Mouse (Mus musculus) mouse embryonic stem cell (cell line): ENCODE results near the gene 0610030E20Rik.

Experiments used
- in situ Hi-C, 2 experiments: fragments of 300-500 bp; cut with MboI; formaldehyde crosslinking; loops; 1 replicate in 1 of 2; 3 replicates in 1 of 2; pipeline ENCODE4 v1.14.3; 2019 to 2020; ENCODE audit warnings: low sequenced_read_pairs in 2 of 2, low pct_unique_long_range_greater_than_20kb in 1 of 2, mixed read lengths in 1 of 2; ENCODE audit not compliant: unreplicated experiment in 1 of 2

Gene 0610030E20Rik

GRCm38 (mm10) chr6:72347166-72347941, at the start of gene 0610030E20Rik:
Gene 0610030E20Rik (plus strand): TSS chr6:72347317.
- in situ Hi-C loops = no loop called here

DNA sequence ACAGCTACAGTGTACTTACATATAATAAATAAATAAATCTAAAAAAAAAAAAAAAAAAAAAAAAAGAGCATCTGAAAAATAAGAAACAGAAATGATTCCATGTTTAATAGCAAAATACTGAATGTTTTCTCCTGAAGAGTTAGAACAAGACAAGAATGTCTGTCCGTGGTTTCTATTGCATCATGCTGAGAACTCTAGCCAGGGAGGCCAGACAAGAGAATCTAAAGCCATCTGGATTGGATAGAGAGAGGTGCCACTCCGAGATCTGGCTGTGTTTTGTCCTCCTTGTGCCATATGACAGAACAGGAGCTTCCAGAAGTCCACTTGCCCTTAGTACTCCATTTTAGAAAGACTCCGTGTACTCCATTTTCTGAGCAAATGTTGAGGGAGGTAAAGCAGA, 49.3 kb upstream of the 0610030E20Rik start:
- in situ Hi-C loops = no loop called here

- in situ Hi-C loops = no loop called here
Observed at GRCm38 (mm10) chr6:72302349-72302925, 44.7 kb upstream of the 0610030E20Rik start.

DNA sequence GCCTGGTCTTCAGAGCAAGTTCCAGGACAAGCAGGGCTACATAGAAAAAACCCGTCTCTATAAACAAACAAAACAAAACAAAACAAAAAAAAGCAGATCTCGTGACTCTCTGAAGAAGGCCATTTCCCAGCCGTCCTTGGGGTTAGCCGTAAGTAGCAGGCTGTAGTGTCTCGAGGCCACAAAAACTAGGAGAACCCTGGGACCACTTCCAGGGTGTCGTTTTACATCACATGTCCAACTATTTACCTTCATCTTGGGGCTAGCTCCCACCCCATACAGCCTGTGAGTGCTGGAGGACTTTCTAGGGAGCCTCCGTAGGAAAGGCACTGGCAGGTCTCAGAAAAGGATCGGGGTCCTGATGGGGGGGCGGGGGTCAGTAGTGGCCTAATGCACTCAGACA, 43.6 kb upstream of the 0610030E20Rik start:
- in situ Hi-C loops = no loop called here

DNA sequence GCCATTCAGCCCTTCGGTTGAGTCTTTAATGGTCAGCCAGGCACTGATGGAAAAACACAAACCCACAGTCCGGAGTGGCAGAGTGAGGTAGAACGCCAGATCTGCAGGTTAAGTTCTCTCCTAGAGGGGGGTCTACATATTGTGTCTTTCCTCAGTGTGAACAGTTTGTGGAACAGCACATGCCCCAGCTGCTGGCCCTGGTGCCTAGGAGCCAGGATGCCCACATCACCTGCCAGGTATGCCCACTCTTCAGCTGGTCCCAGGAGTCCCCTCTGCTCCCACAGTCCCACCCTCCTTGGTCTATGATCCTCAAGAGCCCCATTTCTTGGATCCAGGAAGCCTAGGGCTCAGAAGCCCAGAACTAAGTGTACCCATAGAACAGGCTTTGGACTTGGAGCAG, 34.9 kb upstream of the 0610030E20Rik start:
- in situ Hi-C loops = no loop called here

DNA sequence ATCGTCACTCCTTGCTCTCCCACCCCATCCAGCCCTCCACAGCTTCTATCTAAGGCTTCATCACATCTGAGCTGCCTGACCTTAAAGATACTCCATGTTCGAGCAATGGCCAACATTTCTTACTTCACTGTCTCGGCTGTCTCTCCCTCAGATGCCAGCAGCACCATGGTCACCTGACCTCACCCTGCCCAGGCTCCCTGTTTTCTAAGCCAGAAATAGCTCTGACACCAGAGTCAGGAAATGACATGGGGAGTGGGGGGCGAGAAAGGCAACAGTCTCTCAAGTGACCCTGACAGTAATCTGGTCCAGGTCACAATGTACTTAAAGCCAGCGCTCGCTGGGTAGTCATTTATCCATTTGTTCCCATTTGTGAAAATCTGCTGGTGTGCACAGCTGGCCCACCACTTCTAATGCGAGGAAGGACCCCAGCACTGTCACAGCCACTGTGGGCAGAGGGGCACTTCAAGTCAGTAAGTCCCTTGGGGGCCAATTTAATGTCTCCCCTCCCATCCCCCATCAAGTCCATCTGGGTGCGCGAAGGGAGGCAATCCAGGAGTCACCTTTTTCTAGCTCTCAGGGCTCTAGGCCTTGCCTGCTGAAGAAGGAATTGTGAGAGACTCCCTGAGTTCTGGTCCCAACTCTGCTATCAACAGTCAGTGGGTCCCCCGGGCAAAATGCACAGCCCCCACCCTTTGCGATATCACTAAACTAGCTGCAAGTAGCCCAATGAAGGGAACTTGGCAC, 33.8 kb upstream of the 0610030E20Rik start:
- in situ Hi-C loops = no loop called here

GRCm38 (mm10) chr6:72315384-72315783, 31.7 kb upstream of the 0610030E20Rik start:
- in situ Hi-C loops = no loop called here

GRCm38 (mm10) chr6:72316044-72316443, 31.1 kb upstream of the 0610030E20Rik start:
- in situ Hi-C loops = no loop called here

- in situ Hi-C loops = no loop called here
Observed at GRCm38 (mm10) chr6:72318440-72318839, 28.7 kb upstream of the 0610030E20Rik start.

DNA sequence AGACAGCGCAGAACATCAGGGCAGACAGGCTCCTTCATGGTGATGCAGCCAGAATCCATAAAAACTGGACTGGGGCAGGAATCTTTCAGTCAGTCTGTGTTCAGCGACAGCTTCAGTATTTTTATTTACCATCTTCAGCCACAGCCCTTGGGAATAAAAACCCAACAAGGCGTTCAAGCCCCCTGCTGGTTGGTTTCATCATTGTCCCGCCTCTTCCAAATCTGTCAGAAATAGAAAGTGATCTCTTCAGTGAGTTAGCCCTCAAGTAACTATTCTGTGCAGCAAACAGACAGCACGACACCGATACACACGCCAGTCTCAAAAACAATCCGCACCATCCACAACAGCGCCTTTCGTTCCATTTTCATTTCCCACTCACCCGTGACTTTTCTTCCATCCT, 28.1 kb upstream of the 0610030E20Rik start:
- in situ Hi-C loops = no loop called here

GRCm38 (mm10) chr6:72322936-72323335, 24.2 kb upstream of the 0610030E20Rik start:
- in situ Hi-C loops = no loop called here

DNA sequence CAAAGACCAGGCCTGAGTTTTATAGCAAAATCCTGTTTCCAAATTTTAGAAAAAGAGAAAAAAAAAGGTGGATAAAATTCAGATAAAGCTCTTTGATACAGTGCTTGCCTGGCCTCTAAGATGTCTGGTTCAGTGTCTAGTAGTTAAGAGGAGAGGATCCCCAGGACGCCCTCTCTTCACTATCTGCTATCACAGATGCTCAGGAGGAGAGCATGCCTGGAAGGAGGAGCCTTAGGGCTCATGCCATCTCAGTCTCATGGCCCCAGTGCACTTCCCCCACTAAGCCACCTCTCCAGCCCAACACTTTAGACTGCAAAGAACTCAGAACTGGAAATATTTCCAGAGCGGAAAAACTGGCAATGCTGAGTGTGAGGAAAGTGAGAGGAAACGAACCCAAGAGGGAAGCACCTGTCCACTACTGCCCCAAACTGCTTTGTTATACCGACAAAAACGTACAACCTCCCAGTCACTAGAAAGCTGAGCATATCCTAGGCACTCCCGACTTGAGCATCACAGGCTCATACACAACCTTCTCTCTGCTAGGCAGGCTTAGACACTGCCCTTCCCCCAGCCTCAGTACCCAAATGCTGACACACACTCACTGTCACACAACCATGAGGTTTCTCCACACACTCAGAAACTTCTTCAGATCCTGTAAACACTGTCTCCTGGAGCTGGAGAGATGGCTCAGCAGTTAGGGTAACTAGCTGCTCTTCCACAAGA, 23.2 kb upstream of the 0610030E20Rik start:
- in situ Hi-C loops = no loop called here

DNA sequence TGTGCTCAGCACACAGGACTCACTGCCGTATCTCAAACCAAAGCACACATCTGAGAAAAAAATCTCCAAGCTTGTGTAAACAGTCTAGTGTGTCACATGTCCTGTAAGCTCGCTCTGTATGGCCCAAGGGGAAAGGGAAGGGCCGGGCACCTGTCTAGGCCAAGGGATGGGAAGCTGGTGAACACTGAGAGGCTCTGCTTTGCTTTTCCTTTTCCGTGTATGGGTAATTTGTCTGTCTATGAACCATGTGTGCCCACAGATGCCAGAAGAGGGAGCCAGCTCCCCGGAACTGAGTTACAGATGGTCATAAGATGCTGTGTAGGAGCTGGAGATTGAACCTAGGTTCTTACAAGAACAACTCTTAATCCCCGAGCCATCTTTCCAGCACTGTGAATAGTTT, 20.8 kb upstream of the 0610030E20Rik start:
- in situ Hi-C loops = no loop called here

GRCm38 (mm10) chr6:72329019-72329418, 18.1 kb upstream of the 0610030E20Rik start:
- in situ Hi-C loops = no loop called here

DNA sequence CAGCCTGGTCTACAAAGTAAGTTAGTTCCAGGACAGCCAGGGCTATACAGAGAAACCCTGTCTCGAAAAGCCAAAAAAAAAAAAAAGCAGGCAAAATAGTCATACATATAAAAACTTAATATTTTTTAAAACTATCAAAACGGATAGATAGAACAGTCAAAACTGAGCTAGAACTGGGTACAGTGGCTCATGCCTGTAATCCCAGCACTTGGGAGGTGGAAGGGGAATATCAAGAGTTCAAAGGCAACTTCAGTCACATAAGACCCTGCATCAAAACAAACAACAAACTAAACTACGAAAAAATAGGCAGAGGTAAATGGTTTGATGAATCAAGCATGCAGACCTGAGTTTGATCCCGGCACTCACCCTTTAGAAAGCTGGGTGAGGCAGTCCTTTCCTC, 17.0 kb upstream of the 0610030E20Rik start:
- in situ Hi-C loops = no loop called here

DNA sequence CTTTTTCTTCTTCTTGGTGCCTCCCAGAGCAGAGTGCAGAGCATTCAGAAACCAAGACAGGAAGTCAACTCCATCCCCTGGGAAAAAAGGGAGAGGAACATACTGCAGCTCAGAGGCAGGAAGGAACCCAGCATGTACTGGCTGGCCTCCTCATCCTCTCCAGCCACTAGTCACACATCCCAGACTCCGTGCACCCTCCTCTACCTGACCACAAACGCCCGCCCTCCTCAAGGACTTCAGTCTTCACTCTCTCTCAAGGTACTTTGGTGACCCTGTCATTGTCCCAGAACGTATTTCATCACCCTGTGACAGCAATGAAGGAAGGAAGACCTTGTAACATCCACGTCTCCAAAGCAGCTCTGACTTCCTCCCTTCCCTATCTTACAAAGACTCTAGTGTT, 14.0 kb upstream of the 0610030E20Rik start:
- in situ Hi-C loops = no loop called here

DNA sequence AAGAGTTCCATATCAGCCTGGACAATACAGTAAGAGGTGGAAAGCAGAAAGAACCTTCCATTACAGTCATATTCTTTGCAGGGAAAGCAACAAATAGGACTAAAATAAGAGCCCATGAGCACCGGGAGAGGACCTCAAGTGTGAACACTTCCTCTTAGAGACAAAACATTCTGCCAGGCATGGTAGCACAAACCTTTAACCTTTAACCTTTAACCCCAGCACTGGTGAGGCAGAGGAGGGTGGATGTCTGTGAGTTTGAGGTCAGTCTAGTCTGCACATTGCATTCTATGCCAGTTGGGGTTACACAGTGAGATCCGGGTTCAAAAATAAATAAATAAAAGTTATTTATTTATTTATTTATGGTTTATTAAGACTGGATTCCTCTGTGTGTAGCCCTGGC, 6.6 kb upstream of the 0610030E20Rik start:
- in situ Hi-C loops = no loop called here

DNA sequence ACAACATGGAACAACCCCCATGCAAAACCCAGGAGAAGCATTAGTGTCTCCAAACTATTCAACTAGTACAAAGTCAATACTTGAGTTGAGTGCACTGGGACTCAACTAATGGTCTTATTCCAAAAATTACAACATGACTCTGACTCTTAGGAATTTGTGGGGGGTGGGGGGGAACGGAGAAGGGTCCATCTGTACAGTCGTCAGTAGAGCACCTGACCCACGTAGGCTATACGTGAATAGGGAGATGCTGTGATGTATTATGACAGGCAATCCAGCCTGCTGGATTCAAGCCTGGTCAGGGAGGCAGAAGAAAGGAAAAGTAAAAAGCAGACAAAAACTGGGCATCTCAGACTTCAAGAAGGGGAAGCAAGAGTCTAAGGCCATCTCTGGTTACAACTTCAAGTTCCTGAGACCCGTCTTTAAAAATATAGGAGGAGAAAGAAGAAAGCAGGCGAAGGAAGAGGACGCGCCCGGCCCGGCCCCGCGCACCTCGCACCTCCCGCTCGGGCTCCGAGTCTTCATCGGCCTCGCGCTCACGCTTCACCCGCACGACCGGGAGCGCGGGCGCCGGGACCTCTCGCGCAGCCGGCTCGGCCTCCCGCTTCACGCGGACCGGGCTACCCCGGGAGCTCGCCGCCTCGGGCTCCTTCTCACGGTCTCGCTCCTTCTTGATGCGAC, 2.6 kb upstream of the 0610030E20Rik start:
- in situ Hi-C loops = no loop called here
